Mouse (Mus musculus) kidney, postnatal 10 days (tissue): Measurements from ENCODE around the gene Morc2a.

ENCODE experiments used
- DNase-seq: peaks from one replicate; pipeline ENCODE4 v3.0.0; 2021; ENCODE audit warnings: mixed read lengths

Morc2a gene

GRCm38 (mm10) chr11:3738778-3739177, 89.8 kb downstream of the Morc2a start:
- DNase-seq, result no peak
